Mouse (Mus musculus) CH12.LX (cell line): ENCODE measurements around the gene Gm10778. TPM values are rescaled to one million over a fixed set of nuclear protein-coding genes. Genes with fewer than 3 reads are reported as not detected.
A peak's percentile ranks its signal among the peaks of the same experiment; 100 is the strongest.

ENCODE experiments used
- DNase-seq: peaks from one replicate; pipeline ENCODE4 v3.0.0-alpha.2; 2013; ENCODE audit errors: extremely low read depth
- H3K27ac ChIP-seq: 2 replicates; pipeline ENCODE4 v1.5.1; 2012; ENCODE audit warnings: low read depth, mild to moderate bottlenecking, control low read depth, moderate library complexity; ENCODE audit not compliant: insufficient read depth
- H3K27me3 ChIP-seq: replicated peaks from 2 replicates; pipeline ENCODE3; 2012; ENCODE audit warnings: inconsistent platforms
- H3K36me3 ChIP-seq, 2 experiments: replicated peaks in 1 of 2; 2 replicates each; pipeline versions ENCODE3 to v1.6.1; 2012; ENCODE audit warnings: inconsistent platforms in 1 of 2, low read length in 1 of 2, mild to moderate bottlenecking in 1 of 2, mixed read lengths in 1 of 2, moderate library complexity in 1 of 2; ENCODE audit not compliant: control insufficient read depth in 1 of 2, insufficient read depth in 1 of 2
- H3K4me1 ChIP-seq, 2 experiments: 2 replicates each; pipeline ENCODE4 v1.6.1; 2012; ENCODE audit warnings: inconsistent platforms in 1 of 2, moderate library complexity in 1 of 2; ENCODE audit not compliant: insufficient read depth in 2 of 2, control insufficient read depth in 1 of 2
- H3K4me2 ChIP-seq: 2 replicates; pipeline ENCODE4 v1.6.1; 2012; ENCODE audit warnings: low read depth, mild to moderate bottlenecking, control low read depth; ENCODE audit not compliant: poor library complexity, insufficient read depth, severe bottlenecking
- H3K4me3 ChIP-seq, 3 experiments: fragments of 150-350 bp in 1 of 3; sonication (generic) in 1 of 3; replicated peaks in 1 of 3; 2 replicates each; pipeline versions ENCODE3 to v1.5.1; 2011 to 2012; ENCODE audit warnings: low read depth in 2 of 3, low read length in 2 of 3, mild to moderate bottlenecking in 2 of 3, moderate library complexity in 2 of 3, control low read depth in 1 of 3, improper control_type of control experiment in 1 of 3, inconsistent platforms in 1 of 3, mixed read lengths in 1 of 3; ENCODE audit not compliant: poor library complexity in 1 of 3
- H3K79me2 ChIP-seq: replicated peaks from 2 replicates; pipeline ENCODE4 v1.6.1; 2012; ENCODE audit warnings: mild to moderate bottlenecking, moderate library complexity; ENCODE audit not compliant: control insufficient read depth, poor library complexity, insufficient read depth, severe bottlenecking; ENCODE audit errors: extremely low read depth
- H3K9ac ChIP-seq: 2 replicates; pipeline ENCODE4 v1.6.1; 2012; ENCODE audit warnings: low read depth, mild to moderate bottlenecking, control low read depth, moderate library complexity; ENCODE audit not compliant: insufficient read depth
- H3K9me3 ChIP-seq: replicated peaks from 2 replicates; pipeline ENCODE3; 2012; ENCODE audit warnings: low read length, inconsistent platforms, mixed read lengths
- BHLHE40 ChIP-seq: IDR thresholded peaks from 2 replicates; pipeline ENCODE4 v1.6.1; 2011; ENCODE audit warnings: mild to moderate bottlenecking, low read depth, low read length, improper control_type of control experiment
- CTCF ChIP-seq, 2 experiments: IDR thresholded peaks in 1 of 2; conservative IDR thresholded peaks in 1 of 2; 2 replicates each; pipeline ENCODE4 v1.5.1; 2011 to 2012; ENCODE audit warnings: low read depth in 2 of 2, low read length in 2 of 2, improper control_type of control experiment in 1 of 2, inconsistent platforms in 1 of 2, mild to moderate bottlenecking in 1 of 2, moderate library complexity in 1 of 2
- EP300 ChIP-seq: IDR thresholded peaks from 2 replicates; pipeline ENCODE4 v1.6.1; 2011; ENCODE audit warnings: low read length, improper control_type of control experiment
- ETS1 ChIP-seq: conservative IDR thresholded peaks from 2 replicates; pipeline ENCODE4 v1.6.1; 2012; ENCODE audit warnings: low read depth, mild to moderate bottlenecking, inconsistent platforms, low read length, improper control_type of control experiment, moderate library complexity
- GABPA ChIP-seq: IDR thresholded peaks from 2 replicates; pipeline ENCODE4 v1.6.1; 2012; ENCODE audit warnings: low read depth, low read length, improper control_type of control experiment, inconsistent platforms; ENCODE audit not compliant: insufficient replicate concordance
- HCFC1 ChIP-seq: IDR thresholded peaks from 2 replicates; pipeline ENCODE4 v1.6.1; 2012; ENCODE audit warnings: low read depth, mild to moderate bottlenecking, inconsistent platforms, low read length, improper control_type of control experiment
- IRF4 ChIP-seq: IDR thresholded peaks from 2 replicates; pipeline ENCODE4 v1.6.1; 2014; ENCODE audit warnings: low read depth, mild to moderate bottlenecking, inconsistent platforms, low read length, improper control_type of control experiment
- JUN ChIP-seq: IDR thresholded peaks from 2 replicates; pipeline ENCODE4 v1.6.1; 2011; ENCODE audit warnings: low read depth, mild to moderate bottlenecking, low read length, improper control_type of control experiment, moderate library complexity; ENCODE audit not compliant: insufficient read depth
- JUND ChIP-seq: conservative IDR thresholded peaks from 2 replicates; pipeline ENCODE4 v1.6.1; 2011; ENCODE audit warnings: low read depth, low read length, improper control_type of control experiment
- MAX ChIP-seq: IDR thresholded peaks from 2 replicates; pipeline ENCODE4 v1.6.1; 2011; ENCODE audit warnings: low read length, improper control_type of control experiment
- MEF2A ChIP-seq: IDR thresholded peaks from 2 replicates; pipeline ENCODE4 v1.6.1; 2014; ENCODE audit warnings: low read depth, mild to moderate bottlenecking, inconsistent platforms, low read length, improper control_type of control experiment, borderline replicate concordance
- MYC ChIP-seq: IDR thresholded peaks from 2 replicates; pipeline ENCODE4 v1.6.1; 2011; ENCODE audit warnings: low read depth, mild to moderate bottlenecking, improper control_type of control experiment, low read length
- NELFE ChIP-seq: IDR thresholded peaks from 2 replicates; pipeline ENCODE4 v1.6.1; 2011; ENCODE audit warnings: low read depth, low read length, improper control_type of control experiment
- NRF1 ChIP-seq: IDR thresholded peaks from 2 replicates; pipeline ENCODE4 v1.6.1; 2014; ENCODE audit warnings: low read depth, mild to moderate bottlenecking, inconsistent platforms, low read length, improper control_type of control experiment, moderate library complexity
- POLR2A ChIP-seq: IDR thresholded peaks from 2 replicates; pipeline ENCODE4 v1.6.1; 2011; ENCODE audit warnings: low read depth, mild to moderate bottlenecking, improper control_type of control experiment, low read length
- POLR2AphosphoS2 ChIP-seq: IDR thresholded peaks from 2 replicates; pipeline ENCODE4 v1.6.1; 2011; ENCODE audit warnings: low read depth, low read length, improper control_type of control experiment
- RCOR1 ChIP-seq: conservative IDR thresholded peaks from 2 replicates; pipeline ENCODE4 v1.6.1; 2012; ENCODE audit warnings: low read depth, mild to moderate bottlenecking, inconsistent platforms, low read length, improper control_type of control experiment
- SIN3A ChIP-seq: IDR thresholded peaks from 2 replicates; pipeline ENCODE4 v1.6.1; 2012; ENCODE audit warnings: low read length, improper control_type of control experiment, inconsistent platforms
- TBP ChIP-seq: conservative IDR thresholded peaks from 2 replicates; pipeline ENCODE4 v1.6.1; 2011; ENCODE audit warnings: low read depth, low read length, improper control_type of control experiment
- TCF12 ChIP-seq: IDR thresholded peaks from 2 replicates; pipeline ENCODE4 v1.6.1; 2014; ENCODE audit warnings: low read depth, mild to moderate bottlenecking, inconsistent platforms, low read length, improper control_type of control experiment
- UBTF ChIP-seq: IDR thresholded peaks from 2 replicates; pipeline ENCODE4 v1.6.1; 2012; ENCODE audit warnings: low read depth, mild to moderate bottlenecking, inconsistent platforms, low read length, improper control_type of control experiment, moderate library complexity
- USF1 ChIP-seq: IDR thresholded peaks from 2 replicates; pipeline ENCODE4 v1.6.1; 2014; ENCODE audit warnings: low read depth, mild to moderate bottlenecking, inconsistent platforms, low read length, improper control_type of control experiment
- USF2 ChIP-seq: conservative IDR thresholded peaks from 2 replicates; pipeline ENCODE4 v1.6.1; 2011; ENCODE audit warnings: low read depth, low read length, improper control_type of control experiment
- dilution Hi-C: fragments of 300-500 bp; cut with MboI; formaldehyde crosslinking; loops from 2 replicates; pipeline ENCODE4 v1.14.3; 2020; ENCODE audit warnings: low sequenced_read_pairs; ENCODE audit not compliant: extremely low pct_unique_long_range_greater_than_20kb, extremely low pct_ligation_motif_present
- in situ Hi-C: fragments of 300-500 bp; cut with MboI; formaldehyde crosslinking; loops from 3 replicates; pipeline ENCODE4 v1.14.3; 2019; ENCODE audit warnings: low sequenced_read_pairs, low pct_ligation_motif_present, low pct_unique_long_range_greater_than_20kb, mixed read lengths
- polyA plus RNA-seq: library from polyadenylated mRNA; unstranded; fragments of >175 nt; gene quantifications from 2 replicates; pipeline ENCODE4 v1.2.1, GENCODE M21; 2012; ENCODE audit warnings: low read depth; ENCODE audit not compliant: insufficient read length
- total RNA-seq, 2 experiments: library from RNA; depleted of rRNA; stranded (reverse); fragments of 300-350 nt in 1 of 2; fragments of >200 nt in 1 of 2; gene quantifications; 2 replicates each; pipeline ENCODE4 v1.2.3; 2012 to 2014

The Gm10778 gene
- total and polyA plus RNA-seq, 3 experiments, result 2.8 to 7.1 (median 3.2) TPM

DNA sequence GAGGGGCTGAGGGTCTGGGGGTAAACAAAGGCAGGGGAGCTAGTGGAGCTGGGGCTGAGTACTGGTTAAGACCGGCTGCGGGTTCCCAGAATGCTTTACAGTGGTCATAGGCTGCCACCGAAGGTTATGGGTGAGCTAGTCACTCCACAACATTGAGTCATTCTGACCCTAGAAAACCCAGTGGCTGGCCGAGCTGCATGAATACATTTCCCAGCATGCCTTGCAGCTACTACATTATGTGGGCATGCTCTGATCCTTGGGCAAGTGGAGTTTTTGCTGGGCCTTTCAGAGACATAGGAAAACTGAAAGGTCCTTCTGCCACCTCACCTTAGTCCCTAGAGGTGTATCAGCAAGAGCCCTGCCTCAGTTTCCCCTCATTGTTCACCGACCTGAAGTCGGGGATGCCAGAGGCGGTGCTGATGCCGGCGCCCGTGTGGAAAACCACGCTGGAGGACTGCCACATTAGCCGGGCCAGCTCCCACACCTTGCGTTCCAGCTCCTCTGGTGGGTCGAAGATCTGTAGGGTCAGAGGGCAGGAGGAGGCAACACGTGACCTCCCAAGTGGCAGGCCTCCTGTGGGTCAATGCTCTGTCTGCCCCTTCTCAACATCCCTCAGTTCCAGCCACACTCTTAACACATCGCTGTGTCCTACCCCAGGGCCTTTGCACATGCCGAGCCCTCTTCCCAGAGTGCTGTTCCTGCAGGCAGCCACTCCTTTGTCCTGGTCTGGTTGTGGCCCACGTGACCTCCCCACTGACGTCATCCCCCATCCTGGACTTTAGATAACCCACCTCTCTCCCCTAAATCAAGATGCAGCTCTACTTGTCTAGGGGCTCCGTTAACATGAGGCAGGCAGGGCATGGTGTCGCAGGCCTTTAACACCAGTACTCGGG, 22.5 kb upstream of the Gm10778 start:
- no peaks in the 10 kb centered on the region for H3K79me2 ChIP-seq
- H3K27me3 ChIP-seq, result peaks cover 13% of the 10 kb centered on the region
- H3K4me1 ChIP-seq, result peaks cover 17 to 36% of the 10 kb centered on the region in 2 experiments
- dilution Hi-C loops (no loop called here), in situ Hi-C loops (no loop called here)
- H3K4me3 ChIP-seq, result peak overlapping the region; percentile 69 to 96 (median 78)
- peak overlapping the region; percentile 86 for H3K9ac ChIP-seq
- TF ChIP-seq SIN3A (no peak; the same call in 1 of the 2 replicates), GABPA (no peak), TCF12 (peak; percentile 28), MYC (no peak; the same call in none of the 2 replicates), MEF2A (no peak), USF2 (peak; percentile 90), ETS1 (peak; percentile 46), JUND (peak; percentile 60), UBTF (no peak), RCOR1 (no peak), USF1 (peak; percentile 91), EP300 (peak; percentile 10; the same call in 1 of the 2 replicates), NELFE (peak; percentile 32), POLR2A (peak; percentile 53), TBP (peak; percentile 79), NRF1 (peak; percentile 62), BHLHE40 (peak; percentile 73), IRF4 (peak; percentile 89), MAX (peak; percentile 82), CTCF (conservative IDR thresholded peaks at IDR 0.05 in 1 of 2, IDR thresholded peaks at IDR 0.05 in 1 of 2; ENCODE audit: low read depth in 2 of 2, low read length in 2 of 2) (no peak), JUN (peak; percentile 66), HCFC1 (peak; percentile 69), POLR2AphosphoS2 (no peak)
- peak overlapping the region; percentile 85 for H3K27ac ChIP-seq
- H3K36me3 ChIP-seq, result peaks cover 19 to 42% of the 10 kb centered on the region in 2 experiments
- no peaks in the 10 kb centered on the region for H3K9me3 ChIP-seq
- peak; percentile 94 for DNase-seq
- H3K4me2 ChIP-seq, result peak overlapping the region; percentile 55
